Mouse (Mus musculus) neutrophil, adult 5-6 weeks (primary cell): ENCODE measurements around the gene Bpifb4. TPM values are rescaled to one million over a fixed set of nuclear protein-coding genes. Genes with fewer than 3 reads are reported as not detected.

Source experiments
- ATAC-seq: fragments of 151-379, 151-347 bp; 2 replicates; pipeline ENCODE4 v1.8.0; 2017; ENCODE audit warnings: mild to moderate bottlenecking, moderate TSS enrichment; ENCODE audit not compliant: insufficient number of reproducible peaks, poor library complexity, low FRiP score, severe bottlenecking; ENCODE audit errors: extremely low read depth
- total RNA-seq: library from RNA; stranded (forward); fragments of 200-1000 nt; gene quantifications from 2 replicates; pipeline ENCODE4 v1.2.3, GENCODE M21; 2017

Bpifb4 gene
- total RNA-seq, 1 experiment from 2014 or later: not detected

GRCm38 (mm10) chr2:154000501-154000900 is 62.5 kb downstream of the Bpifb4 start:
- no peak for ATAC-seq

GRCm38 (mm10) chr2:154001056-154001455 is 63.0 kb downstream of the Bpifb4 start:
- ATAC-seq: no peak

- ATAC-seq: no peak
These were observed 66.4 kb downstream of the Bpifb4 start for GRCm38 (mm10) chr2:154004456-154004855.

GRCm38 (mm10) chr2:154005094-154005493 is 67.1 kb downstream of the Bpifb4 start:
- ATAC-seq: no peak

GRCm38 (mm10) chr2:154005734-154006133 is 67.7 kb downstream of the Bpifb4 start:
- no peak for ATAC-seq

- ATAC-seq: no peak
These were observed 68.3 kb downstream of the Bpifb4 start for GRCm38 (mm10) chr2:154006331-154006730.

GRCm38 (mm10) chr2:154007381-154007780 is 69.4 kb downstream of the Bpifb4 start:
- no peak for ATAC-seq

GRCm38 (mm10) chr2:154007965-154008364 is 70.0 kb downstream of the Bpifb4 start, which contains the start of gene Bpifa2:
Gene Bpifa2 (plus strand): TSS chr2:154008265.
- no peak for ATAC-seq

Other genes with a start within 250 kb of the Bpifb4 start
- gene Dnmt3c, start 241.6 kb upstream of the Bpifb4 start, total RNA-seq: not detected in 2 replicates
- 49.0 and 142 TPM in 2 replicates for gene Mapre1, start 196.9 kb upstream of the Bpifb4 start, total RNA-seq
- 0.25 and 1.9 TPM in 2 replicates for gene Efcab8, start 158.3 kb upstream of the Bpifb4 start, total RNA-seq
- not detected in 2 replicates for gene Sun5, start 67.1 kb upstream of the Bpifb4 start, total RNA-seq
- not detected in 2 replicates for gene Bpifb2, start 63.2 kb upstream of the Bpifb4 start, total RNA-seq
- gene Bpifb6, start 37.8 kb upstream of the Bpifb4 start, total RNA-seq: 0.74 TPM in 1 of 2 replicates, not detected in the other
- gene Bpifb3, start 20.0 kb upstream of the Bpifb4 start, total RNA-seq: not detected in 2 replicates
- gene Bpifa6, start 36.7 kb downstream of the Bpifb4 start, total RNA-seq: not detected in 2 replicates
- gene Bpifa2, start 70.1 kb downstream of the Bpifb4 start, total RNA-seq: not detected in 2 replicates
- gene Bpifa3, start 192.1 kb downstream of the Bpifb4 start, total RNA-seq: not detected in 2 replicates
- not detected in 2 replicates for gene Bpifa1, start 204.7 kb downstream of the Bpifb4 start, total RNA-seq
- gene Bpifa5, start 224.4 kb downstream of the Bpifb4 start, total RNA-seq: not detected in 2 replicates